Mouse (Mus musculus): ENCODE measurements at regions not wholly inside any gene's neighbourhood (a gene's known extent, or its start where the extent isn't known, plus 50 kb on each side); places are given as distances from the start of the nearest gene placed in this dataset.

- TF ChIP-seq CTCF (IDR thresholded peaks at IDR 0.05; ENCODE audit: low read depth, low read length) = no peak
- TF ChIP-seq POLR2AphosphoS5 (IDR thresholded peaks at IDR 0.05; ENCODE audit: insufficient replicate concordance, low read depth, low read length) = no peak
Measured at GRCm38 (mm10) chr7:111210282-111210681, 127.5 kb upstream of the Eif4g2 start.

Measured in G1E (cell line).